Mouse (Mus musculus): ENCODE results near the gene Sema4b.

DNA sequence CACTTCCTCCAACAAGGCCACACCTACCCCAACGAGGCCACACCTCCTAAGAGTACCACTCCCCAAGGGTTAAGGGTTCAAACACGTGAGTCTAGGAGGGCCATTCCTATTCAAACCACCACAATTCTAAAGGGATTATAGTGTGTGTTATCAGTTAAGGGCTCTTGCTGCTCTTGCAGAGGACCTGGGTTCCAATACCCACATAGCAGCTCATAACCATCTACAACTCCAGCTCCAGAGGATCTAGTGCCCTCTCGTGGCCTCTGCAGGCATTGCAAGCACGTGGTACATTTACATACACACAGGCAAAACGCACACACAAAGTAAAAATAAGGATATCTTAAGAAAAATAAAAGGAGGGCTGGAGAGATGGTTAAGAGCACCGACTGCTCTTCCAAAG lies 34.5 kb upstream of the Sema4b start:
- TF ChIP-seq CTCF (IDR thresholded peaks at IDR 0.05; ENCODE audit: extremely low read depth, insufficient read depth, low read length), result peak; percentile 35
- no peak for TF ChIP-seq POLR2A (IDR thresholded peaks at IDR 0.05; ENCODE audit: extremely low read depth, insufficient read depth, low read length)

All from cortical plate, adult 2 months (tissue).